Mouse (Mus musculus) testis, adult 2 months (tissue): ENCODE data around the gene Cpm.

ENCODE experiments used
- CTCF ChIP-seq: fragments of 200-500 bp; IDR thresholded peaks from 2 replicates; pipeline ENCODE4 v1.5.1; 2012; ENCODE audit warnings: low read depth, mild to moderate bottlenecking, inconsistent platforms, low read length, moderate library complexity; ENCODE audit not compliant: control insufficient read depth, insufficient read depth, insufficient replicate concordance
- POLR2A ChIP-seq: fragments of 200-500 bp; IDR thresholded peaks from 2 replicates; pipeline ENCODE4 v1.6.1; 2012; ENCODE audit warnings: low read depth, mild to moderate bottlenecking, inconsistent platforms, low read length, moderate library complexity; ENCODE audit not compliant: control insufficient read depth

DNA sequence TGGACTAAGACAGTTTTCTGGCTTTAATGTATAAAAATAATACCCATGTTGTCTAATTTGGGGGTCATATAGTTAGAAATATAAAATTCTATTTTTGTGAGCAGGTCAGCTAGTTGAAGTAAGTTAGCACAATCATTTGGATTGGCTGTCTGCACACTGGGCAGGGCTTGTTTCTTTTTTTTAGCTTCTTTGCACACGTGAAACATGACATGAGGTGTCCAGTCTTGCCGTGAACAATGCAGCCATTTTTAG lies 60.7 kb downstream of the Cpm start:
- TF ChIP-seq POLR2A (no peak), CTCF (no peak)
